Mouse (Mus musculus): ENCODE measurements at regions not wholly inside any gene's neighbourhood (a gene's known extent, or its start where the extent isn't known, plus 50 kb on each side); places are given as distances from the start of the nearest gene placed in this dataset.

GRCm38 (mm10) chr8:103936491-103936890 is 164.9 kb upstream of the Cdh5 start:
- TF ChIP-seq CTCF (IDR thresholded peaks at IDR 0.05; ENCODE audit: control insufficient read depth, insufficient read depth, insufficient read length) (no peak), MAX (IDR thresholded peaks at IDR 0.05) (no peak), MYOG (IDR thresholded peaks at IDR 0.05; ENCODE audit: control insufficient read depth, extremely low read depth, insufficient read length) (no peak), USF1 (IDR thresholded peaks at IDR 0.05; ENCODE audit: low read depth) (no peak), FOSL1 (IDR thresholded peaks at IDR 0.05; ENCODE audit: insufficient read depth, low read length, poor library complexity, severe bottlenecking) (no peak), CEBPB (IDR thresholded peaks at IDR 0.05; ENCODE audit: low read depth) (no peak), MYOD1 (IDR thresholded peaks at IDR 0.05; ENCODE audit: control insufficient read depth, insufficient read length, low read depth) (no peak)

Data from C2C12 (cell line).